Mouse (Mus musculus) hindbrain, embryonic 14.5 days (tissue): ENCODE measurements around the gene Gpc6. TPM values are rescaled to one million over a fixed set of nuclear protein-coding genes. Genes with fewer than 3 reads are reported as not detected.
A peak's percentile ranks its signal among the peaks of the same experiment; 100 is the strongest.

ENCODE experiments used
- ATAC-seq: fragments of 200-750 bp; cut with Nextera tagmentation; 2 replicates; pipeline ENCODE4 v1.8.0; 2017; ENCODE audit warnings: moderate number of reproducible peaks, mild to moderate bottlenecking, moderate TSS enrichment, moderate library complexity; ENCODE audit not compliant: low FRiP score
- DNase-seq: peaks from one replicate; pipeline ENCODE4 v3.0.0-alpha.2; 2015; ENCODE audit warnings: low spot score
- H3K27ac ChIP-seq: fragments of 300-500 bp; sonication (generic); 2 replicates; pipeline ENCODE4 v1.5.1; 2014; ENCODE audit warnings: mild to moderate bottlenecking, moderate library complexity
- H3K27me3 ChIP-seq: fragments of 300-500 bp; sonication (generic); 2 replicates; pipeline ENCODE4 v1.6.1; 2014; ENCODE audit warnings: mild to moderate bottlenecking, low read length, mixed read lengths; ENCODE audit not compliant: control insufficient read depth, insufficient read depth
- H3K36me3 ChIP-seq: fragments of 300-500 bp; sonication (generic); replicated peaks from 2 replicates; pipeline ENCODE4 v1.6.1; 2014; ENCODE audit not compliant: control insufficient read depth, insufficient read depth
- H3K4me1 ChIP-seq: fragments of 300-500 bp; sonication (generic); replicated peaks from 2 replicates; pipeline ENCODE4 v1.6.1; 2014; ENCODE audit warnings: antibody characterized with exemption, low read length, mixed read lengths; ENCODE audit not compliant: control insufficient read depth, insufficient read depth
- H3K4me2 ChIP-seq: fragments of 300-500 bp; sonication (generic); replicated peaks from 2 replicates; pipeline ENCODE4 v1.6.1; 2014; ENCODE audit warnings: mild to moderate bottlenecking, moderate library complexity
- H3K4me3 ChIP-seq: fragments of 300-500 bp; sonication (generic); replicated peaks from 2 replicates; pipeline ENCODE4 v1.5.1; 2014; ENCODE audit warnings: mild to moderate bottlenecking, low read length
- H3K9ac ChIP-seq: fragments of 300-500 bp; sonication (generic); 2 replicates; pipeline ENCODE4 v1.6.1; 2014
- H3K9me3 ChIP-seq: fragments of 300-500 bp; sonication (generic); 2 replicates; pipeline ENCODE4 v1.6.1; 2016; ENCODE audit warnings: low read length; ENCODE audit not compliant: control insufficient read depth
- WGBS: fragments of 180-500 bp; shearing (Covaris S2); extraction: QIAGEN DNeasy Blood & Tissue Kit; methylation state at CpG from one replicate; pipeline ENCODE4 v1.1.7; 2014; 5-methylcytosine and 5-hydroxymethylcytosine counted together
- polyA plus RNA-seq: library from polyadenylated mRNA; unstranded; fragments of >200 nt; fragmentation: Nextera tagmentation; extraction: Ambion mirVana; gene quantifications from 2 replicates; pipeline ENCODE4 v1.2.1, GENCODE M21; 2014

Gene Gpc6
- polyA plus RNA-seq, 1 experiment from 2014 or later = 18.6 TPM

- Histone ChIP-seq H3K36me3 (no peaks in the 10 kb centered on the region), H3K9me3 (no peaks in the 10 kb centered on the region), H3K4me2 (no peak overlapping the region), H3K4me3 (no peak overlapping the region), H3K4me1 (no peaks in the 10 kb centered on the region), H3K27me3 (no peaks in the 10 kb centered on the region), H3K27ac (no peak overlapping the region), H3K9ac (no peak overlapping the region)
- DNase-seq (no peak), ATAC-seq (no peak)
- WGBS = 90% methylated on average over 8 of the region's 8 CpGs
Observed at GRCm38 (mm10) chr14:117239694-117240427, 314.7 kb downstream of the Gpc6 start.

- Histone ChIP-seq H3K4me1 (no peaks in the 10 kb centered on the region), H3K27me3 (no peaks in the 10 kb centered on the region), H3K9ac (no peak overlapping the region), H3K27ac (no peak overlapping the region), H3K9me3 (no peaks in the 10 kb centered on the region), H3K36me3 (no peaks in the 10 kb centered on the region), H3K4me3 (no peak overlapping the region), H3K4me2 (no peak overlapping the region)
- 87% methylated on average over 3 of the region's 3 CpGs for WGBS
- no peak for ATAC-seq
- DNase-seq = no peak
Observed at GRCm38 (mm10) chr14:117245631-117246030, 320.5 kb downstream of the Gpc6 start.

- no peaks in the 10 kb centered on the region for H3K36me3 ChIP-seq
- H3K4me3 ChIP-seq = no peak overlapping the region
- H3K27ac ChIP-seq = no peak overlapping the region
- no peaks in the 10 kb centered on the region for H3K4me1 ChIP-seq
- no peaks in the 10 kb centered on the region for H3K9me3 ChIP-seq
- H3K4me2 ChIP-seq = no peak overlapping the region
- DNase-seq (no peak), ATAC-seq (no peak)
- no peak overlapping the region for H3K9ac ChIP-seq
- 83% methylated on average over 4 of the region's 4 CpGs for WGBS
- no peaks in the 10 kb centered on the region for H3K27me3 ChIP-seq
Observed at GRCm38 (mm10) chr14:117256192-117256591, 331.1 kb downstream of the Gpc6 start.

- Histone ChIP-seq H3K36me3 (no peaks in the 10 kb centered on the region), H3K4me3 (no peak overlapping the region), H3K4me2 (no peak overlapping the region), H3K27ac (no peak overlapping the region), H3K9me3 (no peaks in the 10 kb centered on the region), H3K4me1 (no peaks in the 10 kb centered on the region), H3K9ac (no peak overlapping the region), H3K27me3 (no peaks in the 10 kb centered on the region)
- ATAC-seq = no peak
- no peak for DNase-seq
Observed at GRCm38 (mm10) chr14:117265653-117266052, 340.5 kb downstream of the Gpc6 start.

GRCm38 (mm10) chr14:117267823-117268601 is 342.9 kb downstream of the Gpc6 start:
- no peaks in the 10 kb centered on the region for H3K4me1 ChIP-seq
- H3K9ac ChIP-seq = no peak overlapping the region
- no peak overlapping the region for H3K4me3 ChIP-seq
- no peak overlapping the region for H3K27ac ChIP-seq
- WGBS = 29% methylated on average over 3 of the region's 3 CpGs
- DNase-seq = no peak
- H3K36me3 ChIP-seq = no peaks in the 10 kb centered on the region
- H3K9me3 ChIP-seq = no peaks in the 10 kb centered on the region
- no peaks in the 10 kb centered on the region for H3K27me3 ChIP-seq
- no peak overlapping the region for H3K4me2 ChIP-seq
- peak; percentile 55; the same call in 1 of the 2 replicates for ATAC-seq

GRCm38 (mm10) chr14:117283631-117284030 is 358.5 kb downstream of the Gpc6 start:
- ATAC-seq = no peak

GRCm38 (mm10) chr14:117293746-117294145 is 368.6 kb downstream of the Gpc6 start:
- no peaks in the 10 kb centered on the region for H3K36me3 ChIP-seq
- no peak overlapping the region for H3K27ac ChIP-seq
- no peaks in the 10 kb centered on the region for H3K4me1 ChIP-seq
- no peak for ATAC-seq
- H3K4me3 ChIP-seq = no peak overlapping the region
- no peaks in the 10 kb centered on the region for H3K27me3 ChIP-seq
- no peak overlapping the region for H3K4me2 ChIP-seq
- 88% methylated on average over 4 of the region's 4 CpGs for WGBS
- no peaks in the 10 kb centered on the region for H3K9me3 ChIP-seq
- DNase-seq = no peak
- no peak overlapping the region for H3K9ac ChIP-seq

More at GRCm38 (mm10) chr14:117283631-117284030, 358.5 kb downstream of the Gpc6 start:
- DNase-seq = no peak
- Histone ChIP-seq H3K4me3 (no peak overlapping the region), H3K27ac (no peak overlapping the region), H3K9ac (no peak overlapping the region), H3K9me3 (no peaks in the 10 kb centered on the region), H3K4me1 (no peaks in the 10 kb centered on the region), H3K4me2 (no peak overlapping the region), H3K36me3 (no peaks in the 10 kb centered on the region), H3K27me3 (no peaks in the 10 kb centered on the region)
- WGBS = 96% methylated on average over 3 of the region's 3 CpGs

GRCm38 (mm10) chr14:117296207-117296838 is 371.2 kb downstream of the Gpc6 start:
- WGBS = 80% methylated on average over 2 of the region's 2 CpGs
- H3K9ac ChIP-seq = no peak overlapping the region
- H3K9me3 ChIP-seq = no peaks in the 10 kb centered on the region
- no peaks in the 10 kb centered on the region for H3K27me3 ChIP-seq
- ATAC-seq = no peak
- no peak overlapping the region for H3K4me3 ChIP-seq
- no peak for DNase-seq
- no peak overlapping the region for H3K27ac ChIP-seq
- no peaks in the 10 kb centered on the region for H3K4me1 ChIP-seq
- no peaks in the 10 kb centered on the region for H3K36me3 ChIP-seq
- no peak overlapping the region for H3K4me2 ChIP-seq

GRCm38 (mm10) chr14:117301019-117301418 is 375.9 kb downstream of the Gpc6 start:
- Histone ChIP-seq H3K9me3 (no peaks in the 10 kb centered on the region), H3K4me1 (no peaks in the 10 kb centered on the region), H3K9ac (no peak overlapping the region), H3K27ac (no peak overlapping the region; the same call in 1 of the 2 replicates), H3K4me3 (no peak overlapping the region), H3K27me3 (no peaks in the 10 kb centered on the region), H3K36me3 (no peaks in the 10 kb centered on the region), H3K4me2 (no peak overlapping the region)
- no peak for DNase-seq
- ATAC-seq = no peak
- 88% methylated on average over 3 of the region's 3 CpGs for WGBS
